Mouse (Mus musculus): ENCODE results near the gene Cdt1. TPM values are rescaled to one million over a fixed set of nuclear protein-coding genes. Genes with fewer than 3 reads are reported as not detected.

Gene Cdt1
- polyA plus RNA-seq (2012; rRNA removed) = 62.7 and 81.6 TPM in 2 replicates

DNA sequence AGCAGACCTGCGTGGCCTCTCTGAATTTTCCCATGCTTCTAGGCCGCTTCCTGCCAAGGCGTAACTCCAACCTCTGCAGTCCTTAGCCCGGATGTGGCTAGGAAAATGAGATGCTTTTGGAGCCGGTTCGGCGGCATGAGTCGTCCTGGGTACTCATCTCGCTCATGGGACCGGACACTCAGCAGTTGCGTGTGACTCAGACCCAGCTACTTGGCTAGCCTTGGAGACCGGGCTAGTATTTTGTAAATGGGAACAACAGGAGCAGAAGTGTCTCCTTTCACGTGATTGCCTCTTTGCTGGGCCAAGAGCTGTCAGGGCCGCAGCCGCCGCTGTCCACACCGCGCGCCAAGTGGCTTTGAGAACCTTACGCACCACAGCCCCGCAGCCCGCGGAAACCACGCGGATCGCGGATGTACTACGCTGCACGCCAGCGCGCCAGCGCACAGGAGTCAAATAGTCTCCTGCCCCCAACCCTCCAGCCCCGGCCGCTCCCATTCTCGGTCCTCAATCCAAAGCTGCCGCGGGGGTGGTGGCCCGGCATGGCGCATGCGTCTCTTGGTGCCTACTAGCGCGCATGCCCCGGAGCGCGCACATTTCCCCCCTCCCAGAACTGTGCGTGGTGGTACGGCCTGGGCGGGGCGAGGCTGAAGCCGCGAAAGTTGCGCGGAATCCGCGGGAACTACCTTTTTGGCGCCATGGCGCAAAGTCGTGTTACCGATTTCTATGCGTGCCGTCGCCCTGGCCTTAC lies at the start of gene Cdt1:
TSS of gene Cdt1 (plus strand) at position 655 of the 748 bp plus-strand sequence.

DNA sequence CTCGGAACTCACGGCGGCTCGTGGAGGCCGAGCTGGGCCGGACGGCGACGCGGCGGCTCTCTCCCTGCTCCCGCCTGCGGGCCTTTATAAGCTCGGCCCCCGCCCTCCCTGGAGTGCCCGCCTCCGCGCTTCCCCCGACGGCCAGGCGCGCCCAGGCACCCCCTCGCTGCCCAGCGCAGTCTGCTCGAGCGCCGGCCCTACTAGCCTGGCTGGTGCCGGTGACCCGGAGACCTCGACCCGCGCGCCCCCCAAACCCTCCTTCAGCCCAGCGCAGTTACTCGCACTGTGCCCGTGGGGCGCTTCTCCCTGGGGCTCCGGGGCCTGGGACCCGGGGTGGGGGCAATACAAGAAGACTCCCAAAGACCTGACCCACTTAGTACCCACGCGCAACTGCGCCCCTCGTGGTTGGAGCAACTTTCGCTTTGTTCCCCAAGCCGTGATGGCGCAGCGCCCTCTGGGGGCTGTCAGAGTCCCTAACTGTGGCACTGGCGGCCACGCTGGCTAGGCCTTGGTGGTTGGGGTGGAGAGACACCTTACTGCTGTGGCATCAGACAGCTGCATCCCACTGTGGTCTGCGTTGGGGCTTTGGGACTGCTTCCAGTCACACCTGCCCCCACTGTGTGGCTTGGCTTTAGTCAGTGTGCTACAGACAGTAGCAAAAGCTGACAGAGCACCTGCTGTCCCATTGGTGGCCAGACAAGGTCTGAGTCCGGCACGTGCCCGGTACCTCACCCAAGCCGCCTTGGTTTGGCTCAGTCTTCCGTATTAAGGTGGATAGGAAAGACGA lies 16.4 kb upstream of the Cdt1 start, which contains the start of gene Piezo1:
TSS of gene Piezo1 (minus strand) at position 65 of the 787 bp plus-strand sequence.

DNA sequence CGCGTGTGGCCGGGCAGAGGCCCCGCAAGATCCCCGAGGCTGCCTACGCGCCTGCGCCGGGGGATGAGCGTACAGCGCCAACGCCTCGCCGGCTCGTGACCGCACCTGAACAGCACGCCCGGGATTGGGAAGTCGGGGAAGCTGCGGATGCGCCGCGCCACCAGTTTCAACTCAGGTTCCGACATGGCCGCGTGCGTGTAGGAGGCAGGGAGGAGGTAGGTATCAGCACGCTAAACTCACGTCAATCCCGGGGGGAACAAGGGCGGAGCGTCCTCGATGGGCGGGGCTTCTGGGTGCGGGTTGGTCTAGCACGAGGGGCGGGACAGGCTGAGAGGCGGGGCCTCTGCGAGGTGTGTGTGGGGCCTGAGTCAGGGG lies 8.8 kb downstream of the Cdt1 start, which contains the start of gene Aprt:
TSS of gene Aprt (minus strand) at position 262 of the 375 bp plus-strand sequence.

DNA sequence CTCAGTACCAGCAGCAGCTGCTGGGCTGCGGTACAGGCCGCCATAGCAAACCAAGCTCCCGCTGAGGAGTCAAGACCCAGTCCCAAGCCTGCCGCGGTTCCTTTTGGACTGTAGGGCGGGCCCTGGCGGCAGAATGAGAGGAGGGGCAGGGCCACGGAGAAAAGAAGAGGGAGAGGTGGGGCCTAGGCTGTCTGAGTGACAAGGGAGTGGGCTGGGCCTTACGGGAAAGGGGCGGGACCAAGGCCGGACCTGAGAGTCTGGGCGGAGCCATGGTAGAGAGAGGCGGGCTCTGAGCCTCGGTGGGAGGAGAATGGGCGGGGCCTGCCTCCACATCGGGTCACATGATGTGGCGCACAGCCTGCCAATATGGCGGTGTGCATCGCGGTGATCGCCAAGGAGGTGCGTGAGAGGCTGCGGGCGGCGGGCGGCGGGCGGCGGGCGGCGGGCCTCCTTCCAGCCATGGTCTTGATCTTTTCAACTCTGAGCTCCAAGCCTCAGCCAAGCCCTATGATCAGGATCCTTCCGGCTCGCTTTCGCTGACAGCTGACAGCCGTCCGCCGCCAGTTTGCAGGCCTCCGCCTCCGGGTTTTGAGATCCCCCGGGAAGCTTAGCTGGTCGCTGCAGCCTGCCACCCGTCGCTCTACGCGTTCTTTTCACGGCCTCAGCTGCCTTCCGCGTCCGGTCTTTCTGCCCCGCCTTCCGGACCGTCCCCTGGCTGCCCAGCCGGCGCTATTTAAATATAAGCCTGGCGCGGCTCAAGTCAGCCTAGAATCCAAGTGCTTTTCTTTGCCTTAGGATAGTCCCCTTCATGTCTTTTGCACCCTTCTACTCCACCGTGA lies 43.7 kb downstream of the Cdt1 start, which contains the start of the genes Galns and Trappc2l:
TSS of gene Galns (minus strand) at position 169 of the 839 bp plus-strand sequence.
TSS of gene Trappc2l (plus strand) at position 346 of the 839 bp plus-strand sequence.

DNA sequence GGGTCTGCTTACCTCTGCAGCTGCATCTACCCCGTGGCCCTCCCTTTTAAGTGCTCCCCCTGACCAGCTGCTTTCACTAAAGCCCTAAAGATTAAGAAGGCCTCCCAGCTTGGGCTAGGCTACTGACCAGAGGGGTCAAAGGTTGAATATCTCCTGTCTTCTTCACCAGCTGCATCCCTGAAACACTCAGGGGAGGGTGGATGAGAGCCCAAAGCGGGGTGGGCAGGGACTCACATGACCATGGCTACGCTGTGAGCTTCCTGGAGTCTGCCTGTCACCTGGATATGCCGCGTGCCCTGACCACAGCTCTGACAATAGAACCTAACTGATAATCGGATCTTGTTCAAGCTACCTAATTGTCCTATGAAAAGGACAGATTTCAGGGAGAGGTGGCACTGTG lies 54.9 kb downstream of the Cdt1 start, which contains the start of gene Pabpn1l:
TSS of gene Pabpn1l (minus strand) at position 13 of the 400 bp plus-strand sequence.

Other genes with a start within 250 kb of the Cdt1 start
- gene Trhr2, start 207.3 kb upstream of the Cdt1 start, polyA plus RNA-seq (2012; rRNA removed) = 0.06 and 0.07 TPM in 2 replicates
- 66.3 and 133 TPM in 2 replicates for gene Zc3h18, start 191.4 kb upstream of the Cdt1 start, polyA plus RNA-seq (2012; rRNA removed)
- 0.44 and 0.46 TPM in 2 replicates for gene Il17c, start 146.0 kb upstream of the Cdt1 start, polyA plus RNA-seq (2012; rRNA removed)
- 31.4 and 37.6 TPM in 2 replicates for gene Cyba, start 135.1 kb upstream of the Cdt1 start, polyA plus RNA-seq (2012; rRNA removed)
- gene Mvd, start 124.6 kb upstream of the Cdt1 start, polyA plus RNA-seq (2012; rRNA removed) = 34.6 and 43.5 TPM in 2 replicates
- 0.09 and 0.13 TPM in 2 replicates for gene Snai3, start 107.3 kb upstream of the Cdt1 start, polyA plus RNA-seq (2012; rRNA removed)
- gene Rnf166, start 92.0 kb upstream of the Cdt1 start, polyA plus RNA-seq (2012; rRNA removed) = 34.0 and 46.0 TPM in 2 replicates
- gene Ctu2, start 91.9 kb upstream of the Cdt1 start, polyA plus RNA-seq (2012; rRNA removed) = 60.5 and 74.7 TPM in 2 replicates
- gene Piezo1, start 16.7 kb upstream of the Cdt1 start, polyA plus RNA-seq (2012; rRNA removed) = 21.0 and 43.3 TPM in 2 replicates
- gene Aprt, start 8.9 kb downstream of the Cdt1 start, polyA plus RNA-seq (2012; rRNA removed) = 141 and 155 TPM in 2 replicates
- gene Galns, start 43.4 kb downstream of the Cdt1 start, polyA plus RNA-seq (2012; rRNA removed) = 4.8 and 6.7 TPM in 2 replicates
- 104 and 108 TPM in 2 replicates for gene Trappc2l, start 43.6 kb downstream of the Cdt1 start, polyA plus RNA-seq (2012; rRNA removed)
- gene Pabpn1l, start 54.7 kb downstream of the Cdt1 start, polyA plus RNA-seq (2012; rRNA removed) = not detected in 2 replicates
- gene Cbfa2t3, start 131.1 kb downstream of the Cdt1 start, polyA plus RNA-seq (2012; rRNA removed) = 6.5 and 8.2 TPM in 2 replicates
- 15.2 and 16.0 TPM in 2 replicates for gene Acsf3, start 207.5 kb downstream of the Cdt1 start, polyA plus RNA-seq (2012; rRNA removed)